Mouse (Mus musculus): ENCODE data around the gene Phlda1.

Phlda1 gene

DNA sequence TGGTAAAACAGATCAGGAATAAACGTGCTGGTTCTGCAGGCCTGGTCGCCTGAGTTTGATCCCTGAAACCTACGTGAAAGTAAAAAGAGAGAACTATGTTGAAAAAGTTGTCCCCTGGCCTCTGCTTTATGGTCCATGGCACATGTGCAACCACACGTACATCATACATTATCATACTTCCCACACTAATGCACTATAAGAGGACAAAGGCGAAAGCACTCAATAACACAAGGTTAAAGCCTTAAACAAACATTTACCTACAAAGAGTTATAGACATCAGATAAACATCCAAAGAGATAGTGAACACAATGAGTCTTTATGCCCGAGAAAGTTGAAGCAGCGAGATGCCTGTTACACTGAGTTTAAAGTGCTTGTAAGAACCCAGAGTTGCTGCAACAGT lies 24.3 kb downstream of the Phlda1 start:
- DNase-seq: no peak

- no peak for DNase-seq
These were observed 28.6 kb downstream of the Phlda1 start for GRCm38 (mm10) chr10:111534691-111535090.

DNA sequence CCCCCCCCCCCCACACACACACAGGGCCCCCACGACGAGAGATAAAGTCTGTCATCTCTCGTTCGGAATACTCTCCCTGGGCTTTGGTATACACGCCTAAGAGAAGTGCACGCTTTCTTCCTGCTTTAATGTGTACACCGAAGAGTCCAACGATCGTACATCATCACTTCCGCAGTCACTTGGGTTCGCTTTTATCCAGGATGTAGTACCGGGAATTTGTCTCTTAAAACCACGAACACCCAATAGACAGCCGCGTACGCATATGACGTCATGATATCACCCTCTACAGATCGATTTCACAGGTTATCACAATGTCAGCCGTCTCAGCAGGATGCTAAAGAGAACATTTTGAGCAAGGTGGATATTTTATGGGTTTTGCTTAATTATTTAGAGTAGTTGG lies 31.3 kb downstream of the Phlda1 start:
- peak; percentile 85 for DNase-seq

GRCm38 (mm10) chr10:111539724-111540324 lies 33.7 kb downstream of the Phlda1 start:
- DNase-seq: peak; percentile 97

- DNase-seq: no peak
These were observed 34.6 kb downstream of the Phlda1 start for GRCm38 (mm10) chr10:111540678-111541077.

- DNase-seq: no peak
These were observed 37.0 kb downstream of the Phlda1 start for GRCm38 (mm10) chr10:111543106-111543505.

DNA sequence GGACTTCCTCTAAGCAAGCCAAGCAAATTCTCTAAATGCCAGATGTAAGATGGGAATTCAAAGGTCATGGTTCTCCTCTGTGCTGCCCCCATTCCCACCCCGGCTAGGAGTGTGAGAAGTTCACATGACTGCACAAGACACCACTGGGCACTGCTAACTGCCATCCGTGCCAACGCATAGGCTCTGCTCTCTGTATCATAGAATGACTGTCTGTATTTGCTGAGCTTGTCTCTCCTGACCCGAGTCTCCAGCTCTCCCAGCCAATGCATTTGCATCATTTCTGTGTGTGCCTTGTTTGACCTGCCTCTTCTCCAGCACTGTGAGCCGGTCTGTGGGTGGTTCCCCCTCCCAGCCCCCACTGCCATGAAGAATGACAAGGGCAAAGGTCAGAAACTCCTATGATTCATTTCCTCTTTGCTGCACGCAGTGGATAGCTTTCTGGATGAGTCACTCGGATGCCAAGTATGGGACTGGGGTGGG lies 37.7 kb downstream of the Phlda1 start:
- peak; percentile 96 for DNase-seq

- DNase-seq: no peak
These were observed 38.2 kb downstream of the Phlda1 start for GRCm38 (mm10) chr10:111544311-111544710.

- DNase-seq: no peak
These were observed 39.6 kb downstream of the Phlda1 start for GRCm38 (mm10) chr10:111545648-111546047.

DNA sequence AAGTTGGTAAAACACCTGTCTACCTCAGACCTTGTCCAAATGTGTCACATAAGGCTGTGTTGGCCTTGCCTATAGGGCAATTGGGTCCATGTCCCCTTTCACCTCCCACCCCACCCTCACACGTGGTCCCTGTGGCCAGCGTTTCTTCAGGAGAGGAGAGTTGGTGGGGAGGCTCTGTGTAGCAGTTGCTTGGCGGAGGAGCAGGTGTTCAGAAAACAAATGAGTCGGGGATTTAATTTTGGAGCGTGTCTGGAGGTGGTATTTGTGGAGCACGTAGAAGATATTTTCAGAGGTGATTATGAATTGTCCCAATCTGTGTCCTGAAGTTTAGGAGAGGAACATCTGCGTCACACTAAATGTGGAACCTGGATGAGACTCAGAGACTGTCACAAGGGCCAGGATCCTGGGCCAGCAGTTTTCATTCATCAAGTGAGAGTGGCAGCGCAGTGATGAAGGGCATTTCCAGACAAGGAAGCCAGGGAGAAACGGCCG lies 41.8 kb downstream of the Phlda1 start:
- DNase-seq: peak; percentile 95

- peak; percentile 96 for DNase-seq
These were observed 44.1 kb downstream of the Phlda1 start for GRCm38 (mm10) chr10:111550075-111550695.

DNA sequence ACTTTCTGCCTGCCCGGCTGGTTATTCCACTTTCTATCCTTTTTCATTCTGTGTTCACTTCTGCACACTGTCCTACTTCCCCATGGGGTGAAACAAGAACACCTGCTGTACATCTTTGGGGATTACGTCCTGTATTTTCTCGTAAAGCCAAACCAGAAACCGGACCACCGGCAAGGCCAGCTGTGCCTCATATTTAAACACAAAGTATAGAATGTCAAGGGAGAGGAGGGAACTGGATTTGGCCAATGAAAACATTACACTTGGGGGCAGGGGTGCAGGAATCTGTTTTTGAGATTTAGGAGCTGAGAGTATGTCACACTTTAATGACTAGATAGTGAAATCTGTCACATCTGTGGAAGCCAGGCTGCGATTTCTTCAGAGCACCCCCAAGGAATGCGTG lies 47.6 kb downstream of the Phlda1 start:
- no peak for DNase-seq

GRCm38 (mm10) chr10:111554651-111555050 lies 48.6 kb downstream of the Phlda1 start:
- no peak for DNase-seq

DNA sequence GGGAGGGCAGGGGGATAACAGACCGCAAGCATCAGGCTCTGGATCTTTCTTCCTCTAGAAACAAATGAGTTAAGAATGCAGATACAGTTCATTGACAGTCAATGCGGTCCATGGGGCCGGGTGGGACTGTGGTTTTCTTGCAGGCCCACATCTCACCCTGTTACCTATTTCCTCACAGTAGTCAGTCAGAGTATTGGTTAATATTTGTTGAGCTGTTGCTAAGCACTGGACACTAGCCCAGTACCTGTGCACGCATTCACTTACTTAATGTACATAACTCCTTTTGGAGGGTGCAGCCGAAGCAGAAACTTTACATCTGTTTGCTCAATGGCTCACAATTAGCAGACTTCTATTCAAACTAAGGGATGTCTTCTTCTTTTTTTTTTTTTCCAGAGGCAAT lies 52.1 kb downstream of the Phlda1 start:
- DNase-seq: no peak

Measured in heart, adult 11 months (tissue).